Mouse (Mus musculus): ENCODE data around the gene Lurap1. TPM values are rescaled to one million over a fixed set of nuclear protein-coding genes. Genes with fewer than 3 reads are reported as not detected.

The Lurap1 gene
- polyA plus RNA-seq, 1 experiment from 2014 or later: 3.7 TPM

GRCm38 (mm10) chr4:116096291-116096690 lies 54.8 kb downstream of the Lurap1 start:
- Histone ChIP-seq H3K4me2 (ENCODE audit: low read depth, low read length) (no peak overlapping the region), H3K27ac (ENCODE audit: low read length) (no peak overlapping the region), H3K4me3 (ENCODE audit: low read length) (no peak overlapping the region), H3K4me1 (replicated peaks; ENCODE audit: control insufficient read depth, insufficient read depth, low read length) (no peaks in the 10 kb centered on the region), H3K9me3 (ENCODE audit: control insufficient read depth, low read length) (no peaks in the 10 kb centered on the region), H3K9ac (ENCODE audit: low read length) (no peak overlapping the region), H3K36me3 (ENCODE audit: control insufficient read depth, insufficient read depth, low read length) (peaks cover 65% of the 10 kb centered on the region), H3K27me3 (ENCODE audit: control insufficient read depth, insufficient read depth, low read depth, low read length) (no peaks in the 10 kb centered on the region)
- WGBS: 85% methylated on average over 10 of the region's 10 CpGs
- ATAC-seq (ENCODE audit: low read depth): no peak

- WGBS: 85% methylated on average over 23 of the region's 23 CpGs
- Histone ChIP-seq H3K9me3 (ENCODE audit: control insufficient read depth, low read length) (no peaks in the 10 kb centered on the region), H3K27me3 (ENCODE audit: control insufficient read depth, insufficient read depth, low read depth, low read length) (no peaks in the 10 kb centered on the region), H3K9ac (ENCODE audit: low read length) (no peak overlapping the region), H3K4me3 (ENCODE audit: low read length) (no peak overlapping the region), H3K4me1 (replicated peaks; ENCODE audit: control insufficient read depth, insufficient read depth, low read length) (no peaks in the 10 kb centered on the region), H3K4me2 (ENCODE audit: low read depth, low read length) (no peak overlapping the region), H3K36me3 (ENCODE audit: control insufficient read depth, insufficient read depth, low read length) (peaks cover 55% of the 10 kb centered on the region), H3K27ac (ENCODE audit: low read length) (no peak overlapping the region)
- no peak for ATAC-seq (ENCODE audit: low read depth)
These were observed 62.5 kb downstream of the Lurap1 start for GRCm38 (mm10) chr4:116088510-116089249.

Other genes with a start within 250 kb of the Lurap1 start
- gene Dmbx1, start 211.4 kb downstream of the Lurap1 start, polyA plus RNA-seq (2015; fragmentation: Nextera tagmentation; extraction: Ambion mirVana): 0.06 and 0.08 TPM in 2 replicates
- gene Faah, start 133.4 kb downstream of the Lurap1 start, polyA plus RNA-seq (2015; fragmentation: Nextera tagmentation; extraction: Ambion mirVana): 11.0 and 12.1 TPM in 2 replicates
- gene Nsun4, start 97.5 kb downstream of the Lurap1 start, polyA plus RNA-seq (2015; fragmentation: Nextera tagmentation; extraction: Ambion mirVana): 25.9 and 28.2 TPM in 2 replicates
- gene Uqcrh, start 76.3 kb downstream of the Lurap1 start, polyA plus RNA-seq (2015; fragmentation: Nextera tagmentation; extraction: Ambion mirVana): 487 and 499 TPM in 2 replicates
- 68.9 and 70.9 TPM in 2 replicates for gene Lrrc41, start 76.1 kb downstream of the Lurap1 start, polyA plus RNA-seq (2015; fragmentation: Nextera tagmentation; extraction: Ambion mirVana)
- 30.5 and 31.3 TPM in 2 replicates for gene Rad54l, start 27.6 kb downstream of the Lurap1 start, polyA plus RNA-seq (2015; fragmentation: Nextera tagmentation; extraction: Ambion mirVana)
- 56.2 and 59.1 TPM in 2 replicates for gene Pomgnt1, start 27.5 kb downstream of the Lurap1 start, polyA plus RNA-seq (2015; fragmentation: Nextera tagmentation; extraction: Ambion mirVana)
- 22.6 and 25.9 TPM in 2 replicates for gene Tspan1, start 16.3 kb upstream of the Lurap1 start, polyA plus RNA-seq (2015; fragmentation: Nextera tagmentation; extraction: Ambion mirVana)
- gene 1700042G07Rik, start 22.0 kb upstream of the Lurap1 start, polyA plus RNA-seq (2015; fragmentation: Nextera tagmentation; extraction: Ambion mirVana): not detected in 2 replicates
- not detected in 2 replicates for gene Gm49337, start 22.0 kb upstream of the Lurap1 start, polyA plus RNA-seq (2015; fragmentation: Nextera tagmentation; extraction: Ambion mirVana)
- 23.6 and 25.3 TPM in 2 replicates for gene Pik3r3, start 70.3 kb upstream of the Lurap1 start, polyA plus RNA-seq (2015; fragmentation: Nextera tagmentation; extraction: Ambion mirVana)